Mouse (Mus musculus) heart, adult 2 months (tissue): ENCODE measurements around the gene Arl3.
A peak's percentile ranks its signal among the peaks of the same experiment; 100 is the strongest.

Experiments
- CTCF ChIP-seq: fragments of 200-600 bp; IDR thresholded peaks from 2 replicates; pipeline ENCODE4 v1.8.1; 2022; ENCODE audit warnings: antibody characterized with exemption, mild to moderate bottlenecking, moderate library complexity
- EP300 ChIP-seq: fragments of 200-500 bp; IDR thresholded peaks from 2 replicates; pipeline ENCODE4 v1.6.1; 2011; ENCODE audit warnings: low read depth, low read length, control low read depth; ENCODE audit not compliant: insufficient read depth
- POLR2A ChIP-seq: fragments of 200-500 bp; IDR thresholded peaks from 2 replicates; pipeline ENCODE4 v1.6.1; 2011; ENCODE audit warnings: mild to moderate bottlenecking, low read depth, low read length, control low read depth; ENCODE audit not compliant: insufficient read depth

DNA sequence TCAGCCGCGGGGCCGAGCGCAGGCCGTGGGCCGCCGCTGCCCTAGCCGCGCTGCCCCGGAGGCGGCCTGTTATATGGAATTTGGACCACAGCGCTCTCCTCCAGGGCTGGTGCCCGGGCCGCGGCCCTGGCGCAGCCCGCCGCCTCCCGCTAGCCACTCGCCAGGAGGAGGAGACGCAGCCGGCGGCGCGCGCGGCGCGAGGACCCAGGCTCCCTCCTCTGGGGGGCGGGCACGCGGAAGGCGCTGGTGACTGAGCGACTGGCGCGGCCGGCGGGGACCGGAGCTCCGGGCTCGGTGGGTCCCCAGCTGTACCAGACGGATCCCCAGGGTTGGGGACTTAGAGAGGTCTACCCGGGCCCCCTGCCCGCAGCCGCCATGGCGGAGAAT is 70.9 kb downstream of the Arl3 start:
- peak; percentile 6; the same call in 1 of the 2 replicates for TF ChIP-seq CTCF
- TF ChIP-seq EP300: no peak
- TF ChIP-seq POLR2A: 0 out of 2 replicates have a peak, but pooled peaks have one; percentile 27
